Mouse (Mus musculus) ES-E14 (cell line): ENCODE measurements at regions not wholly inside any gene's neighbourhood (a gene's known extent, or its start where the extent isn't known, plus 50 kb on each side); places are given as distances from the start of the nearest gene placed in this dataset.

Experiments
- DNase-seq: peaks from one replicate; pipeline ENCODE4 v3.0.0-alpha.2; 2013; ENCODE audit warnings: low read depth, low spot score
- H3K27ac ChIP-seq: 2 replicates; pipeline ENCODE4 v1.5.1; 2012; ENCODE audit warnings: low read depth, mild to moderate bottlenecking, low read length, moderate library complexity, mixed read lengths; ENCODE audit not compliant: poor library complexity, insufficient read depth, severe bottlenecking
- H3K36me3 ChIP-seq: 2 replicates; pipeline ENCODE4 v1.6.1; 2012; ENCODE audit warnings: mild to moderate bottlenecking, low read length, moderate library complexity, mixed read lengths; ENCODE audit not compliant: control insufficient read depth, poor library complexity, insufficient read depth, severe bottlenecking
- H3K4me1 ChIP-seq, 2 experiments: fragments of 150-350 bp in 1 of 2; sonication (generic) in 1 of 2; 2 replicates each; pipeline ENCODE4 v1.6.1; 2012; ENCODE audit warnings: low read length in 2 of 2, mild to moderate bottlenecking in 1 of 2, mixed read lengths in 1 of 2; ENCODE audit not compliant: control insufficient read depth in 2 of 2, insufficient read depth in 2 of 2, poor library complexity in 1 of 2
- H3K4me3 ChIP-seq, 2 experiments: fragments of 150-350 bp in 1 of 2; sonication (generic) in 1 of 2; 2 replicates each; pipeline ENCODE4 v1.5.1; 2012; ENCODE audit warnings: low read length in 2 of 2, low read depth in 1 of 2, mild to moderate bottlenecking in 1 of 2, mixed read lengths in 1 of 2; ENCODE audit not compliant: insufficient read depth in 1 of 2, poor library complexity in 1 of 2, severe bottlenecking in 1 of 2
- H3K9ac ChIP-seq: 2 replicates; pipeline ENCODE4 v1.6.1; 2012; ENCODE audit warnings: low read depth, mild to moderate bottlenecking, low read length, mixed read lengths; ENCODE audit not compliant: poor library complexity, insufficient read depth, severe bottlenecking
- H3K9me3 ChIP-seq: fragments of 150-350 bp; sonication (generic); 2 replicates; pipeline ENCODE4 v1.6.1; 2012; ENCODE audit warnings: low read depth, mild to moderate bottlenecking, low read length; ENCODE audit not compliant: control insufficient read depth, insufficient read depth
- CHD2 ChIP-seq: IDR thresholded peaks from 2 replicates; pipeline ENCODE4 v1.6.1; 2014; ENCODE audit warnings: mild to moderate bottlenecking, low read depth, low read length, inconsistent platforms
- HCFC1 ChIP-seq: IDR thresholded peaks from 2 replicates; pipeline ENCODE4 v1.6.1; 2012; ENCODE audit warnings: low read length, inconsistent platforms, borderline replicate concordance; ENCODE audit not compliant: insufficient read depth
- MAFK ChIP-seq: IDR thresholded peaks from 2 replicates; pipeline ENCODE4 v1.6.1; 2014; ENCODE audit warnings: mild to moderate bottlenecking, low read depth, low read length, inconsistent platforms; ENCODE audit not compliant: insufficient read depth
- ZC3H11A ChIP-seq: IDR thresholded peaks from 2 replicates; pipeline ENCODE4 v1.6.1; 2012; ENCODE audit warnings: low read depth, mild to moderate bottlenecking, inconsistent platforms, low read length, borderline replicate concordance
- ZNF384 ChIP-seq: IDR thresholded peaks from 2 replicates; pipeline ENCODE4 v1.6.1; 2012; ENCODE audit warnings: low read depth, low read length, inconsistent platforms
- in situ Hi-C, 2 experiments: fragments of 600-800 bp; cut with MboI; formaldehyde crosslinking; loops; one replicate each; pipeline ENCODE4 v1.15.1; 2025; ENCODE audit warnings: low sequenced_read_pairs in 2 of 2, inconsistent platforms in 1 of 2; ENCODE audit not compliant: unreplicated experiment in 2 of 2

DNA sequence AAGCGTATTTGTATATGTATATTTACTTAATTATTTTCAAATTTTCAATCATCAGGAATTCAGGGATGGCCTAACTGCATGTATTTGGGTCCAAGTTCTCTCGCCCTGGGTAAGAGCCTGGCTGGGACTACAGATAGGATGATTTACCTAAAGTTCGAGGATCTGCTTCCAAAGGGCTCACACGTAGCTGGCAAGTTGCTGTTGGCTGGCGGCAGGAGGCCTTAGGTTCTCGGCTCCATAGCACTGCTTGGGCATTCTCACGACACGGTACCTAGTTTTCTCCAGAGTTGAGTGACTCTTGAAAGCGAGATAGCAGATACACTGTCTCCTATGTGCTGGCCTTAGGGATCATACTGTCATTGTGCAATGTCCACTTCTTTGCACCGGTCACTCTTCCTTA lies 73.9 kb upstream of the Foxo1 start:
- Histone ChIP-seq H3K9ac (no peak overlapping the region), H3K4me1 (no peaks in the 10 kb centered on the region), H3K4me3 (no peak overlapping the region), H3K27ac (no peak overlapping the region), H3K36me3 (no peaks in the 10 kb centered on the region), H3K9me3 (no peaks in the 10 kb centered on the region)
- TF ChIP-seq ZNF384 (no peak), HCFC1 (no peak), ZC3H11A (no peak), MAFK (no peak), CHD2 (no peak)
- no peak for DNase-seq
- in situ Hi-C loops, result no loop called here

DNA sequence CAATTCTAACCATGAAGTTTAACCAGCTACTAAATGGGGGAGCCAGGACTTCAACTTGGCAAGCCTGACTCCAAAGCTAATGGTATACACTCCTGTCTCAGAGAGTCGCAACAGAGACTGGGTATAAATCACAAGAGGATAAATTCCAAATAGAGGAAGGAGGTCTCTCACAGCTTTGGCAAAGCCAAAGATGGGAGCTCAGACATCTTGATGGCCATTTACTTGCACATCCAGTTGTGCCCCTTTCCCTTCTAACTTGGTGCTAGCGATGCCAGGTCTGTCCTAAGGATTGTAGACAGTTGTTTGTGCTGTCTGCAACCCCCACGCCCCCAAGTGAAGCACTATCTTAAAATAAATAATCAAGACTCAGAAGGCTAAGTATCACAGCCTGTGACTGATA lies 72.7 kb upstream of the Foxo1 start:
- Histone ChIP-seq H3K27ac (no peak overlapping the region), H3K4me3 (no peak overlapping the region), H3K36me3 (no peaks in the 10 kb centered on the region), H3K9me3 (no peaks in the 10 kb centered on the region), H3K4me1 (peaks cover 0 to 2% of the 10 kb centered on the region in 2 experiments; a peak in 1 of 4 replicates), H3K9ac (no peak overlapping the region)
- in situ Hi-C loops, result no loop called here
- no peak for DNase-seq
- no peak for TF ChIP-seq ZC3H11A
- no peak for TF ChIP-seq ZNF384
- TF ChIP-seq HCFC1, result no peak
- TF ChIP-seq MAFK, result no peak
- no peak for TF ChIP-seq CHD2

DNA sequence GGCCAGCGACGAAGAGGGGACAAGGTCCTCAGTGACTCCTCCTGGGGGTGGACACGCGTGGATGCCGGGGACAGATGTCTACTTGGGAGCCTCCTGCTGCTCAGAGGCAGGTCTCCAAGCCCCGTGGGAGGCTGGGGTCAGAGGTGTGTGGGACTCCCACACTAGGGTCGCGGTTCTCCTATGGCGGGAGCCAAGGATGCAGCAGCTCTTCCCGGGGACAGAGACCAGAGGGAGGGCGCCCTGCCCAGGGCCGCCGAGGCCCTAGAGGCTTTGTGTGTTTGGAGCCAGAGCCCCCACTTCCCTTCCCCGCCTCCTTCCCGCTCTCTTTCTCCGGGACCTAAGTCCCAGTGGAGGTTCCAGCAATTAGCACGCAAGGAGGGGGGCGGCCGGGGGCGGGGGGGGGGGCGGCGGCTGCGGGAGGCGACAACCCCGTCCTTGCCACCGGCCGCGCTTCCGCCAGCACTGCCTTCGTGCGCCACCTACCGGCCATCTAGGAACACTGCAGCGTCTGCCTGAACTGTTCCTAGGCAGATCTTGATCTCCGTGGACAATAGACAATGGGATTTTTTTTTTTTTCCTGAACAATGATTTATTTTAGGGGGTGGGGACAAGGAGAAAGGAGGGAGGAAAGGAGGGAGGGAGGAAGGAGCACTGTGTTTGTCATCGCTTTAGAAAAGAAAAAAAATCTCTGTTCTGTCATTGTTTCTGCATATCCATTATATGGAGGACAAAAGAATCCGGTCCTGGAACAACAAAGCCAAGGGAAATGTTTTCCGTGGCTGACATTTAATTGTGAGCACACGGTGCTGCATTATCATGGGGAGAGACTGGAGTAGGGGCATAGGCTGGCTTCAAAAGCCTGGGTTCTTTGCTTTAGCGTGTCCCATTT lies 71.8 kb upstream of the Foxo1 start:
- peak overlapping the region; percentile 47 to 61 for H3K4me3 ChIP-seq
- DNase-seq, result peak; percentile 54
- H3K27ac ChIP-seq, result no peak overlapping the region
- no peaks in the 10 kb centered on the region for H3K36me3 ChIP-seq
- peaks cover 0 to 2% of the 10 kb centered on the region in 2 experiments; a peak in 1 of 4 replicates for H3K4me1 ChIP-seq
- TF ChIP-seq ZC3H11A (peak; percentile 35; the same call in 1 of the 2 replicates), CHD2 (no peak), ZNF384 (peak; percentile 89)
- in situ Hi-C loops, result no loop called here
- no peaks in the 10 kb centered on the region for H3K9me3 ChIP-seq
- H3K9ac ChIP-seq, result peak overlapping the region; percentile 13; the same call in 1 of the 2 replicates

DNA sequence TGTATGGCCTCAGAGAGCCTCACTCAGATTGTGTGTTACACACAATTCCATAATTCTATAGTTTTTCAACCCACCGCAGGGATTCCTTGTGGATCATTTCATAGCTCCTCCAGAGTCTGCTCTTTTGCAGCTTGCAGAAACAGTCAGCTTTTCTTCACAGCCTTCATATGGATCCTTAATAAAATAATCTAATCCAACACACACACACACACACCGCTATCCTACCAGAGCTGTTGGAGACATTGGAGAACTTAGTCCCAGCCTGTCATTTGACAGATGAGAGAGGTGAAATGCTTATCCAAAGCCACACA lies 71.2 kb upstream of the Foxo1 start:
- no peak overlapping the region for H3K9ac ChIP-seq
- in situ Hi-C loops, result no loop called here
- DNase-seq, result no peak
- no peaks in the 10 kb centered on the region for H3K36me3 ChIP-seq
- no peaks in the 10 kb centered on the region for H3K9me3 ChIP-seq
- TF ChIP-seq MAFK (no peak), ZC3H11A (no peak), ZNF384 (no peak), HCFC1 (no peak), CHD2 (no peak)
- no peak overlapping the region for H3K4me3 ChIP-seq
- H3K27ac ChIP-seq, result no peak overlapping the region
- peaks cover 0 to 2% of the 10 kb centered on the region in 2 experiments; a peak in 1 of 4 replicates for H3K4me1 ChIP-seq
